Mouse (Mus musculus) B cell, adult 2 months (primary cell): ENCODE data around the gene Hes3.

Experiments used
- DNase-seq, 2 experiments: peaks; one replicate each; pipeline ENCODE4 v3.0.0; 2022

The Hes3 gene

GRCm38 (mm10) chr4:152304685-152305084 lies 13.2 kb upstream of the Hes3 start:
- DNase-seq = no peak

- no peak for DNase-seq
These were observed 11.7 kb upstream of the Hes3 start for GRCm38 (mm10) chr4:152303172-152303571.

- no peak for DNase-seq
These were observed 10.6 kb upstream of the Hes3 start for GRCm38 (mm10) chr4:152302012-152302411.

- DNase-seq = no peak
These were observed 8.9 kb upstream of the Hes3 start for GRCm38 (mm10) chr4:152300375-152300774.

- no peak for DNase-seq
These were observed 7.4 kb upstream of the Hes3 start for GRCm38 (mm10) chr4:152298836-152299235.

- DNase-seq = peak; percentile 99
These were observed 5.7 kb upstream of the Hes3 start, which contains the start of gene Icmt for GRCm38 (mm10) chr4:152296874-152297861. Icmt (plus strand) TSS chr4:152297227.

- no peak for DNase-seq
These were observed 4.9 kb upstream of the Hes3 start for GRCm38 (mm10) chr4:152296371-152296770.

- no peak for DNase-seq
These were observed 4.5 kb upstream of the Hes3 start for GRCm38 (mm10) chr4:152295916-152296315.

GRCm38 (mm10) chr4:152294188-152294929 lies 2.9 kb upstream of the Hes3 start:
- DNase-seq = no peak

GRCm38 (mm10) chr4:152292102-152292765 lies 772 bp upstream of the Hes3 start:
- DNase-seq = no peak

- DNase-seq = no peak
These were observed 471 bp downstream of the Hes3 start for GRCm38 (mm10) chr4:152290991-152291390.

GRCm38 (mm10) chr4:152290385-152290784 lies 1.1 kb downstream of the Hes3 start:
- DNase-seq = no peak

- no peak for DNase-seq
These were observed 3.0 kb downstream of the Hes3 start for GRCm38 (mm10) chr4:152288398-152288945.

- no peak for DNase-seq
These were observed 3.9 kb downstream of the Hes3 start for GRCm38 (mm10) chr4:152287317-152288120.

- peak; percentile 63 to 70 for DNase-seq
These were observed 4.6 kb downstream of the Hes3 start for GRCm38 (mm10) chr4:152286887-152287286.

GRCm38 (mm10) chr4:152286183-152286582 lies 5.3 kb downstream of the Hes3 start:
- DNase-seq = no peak

- DNase-seq = peak; percentile 59 to 62
These were observed 6.0 kb downstream of the Hes3 start for GRCm38 (mm10) chr4:152285505-152285904.

- DNase-seq = peak; percentile 92 to 93
These were observed 8.1 kb downstream of the Hes3 start for GRCm38 (mm10) chr4:152283186-152283950.

GRCm38 (mm10) chr4:152282721-152283120 lies 8.7 kb downstream of the Hes3 start:
- DNase-seq = no peak

GRCm38 (mm10) chr4:152281601-152282000 lies 9.9 kb downstream of the Hes3 start:
- no peak for DNase-seq

- no peak for DNase-seq
These were observed 12.5 kb downstream of the Hes3 start for GRCm38 (mm10) chr4:152278986-152279385.
